Mouse (Mus musculus): ENCODE measurements around the gene Mast4.

DNA sequence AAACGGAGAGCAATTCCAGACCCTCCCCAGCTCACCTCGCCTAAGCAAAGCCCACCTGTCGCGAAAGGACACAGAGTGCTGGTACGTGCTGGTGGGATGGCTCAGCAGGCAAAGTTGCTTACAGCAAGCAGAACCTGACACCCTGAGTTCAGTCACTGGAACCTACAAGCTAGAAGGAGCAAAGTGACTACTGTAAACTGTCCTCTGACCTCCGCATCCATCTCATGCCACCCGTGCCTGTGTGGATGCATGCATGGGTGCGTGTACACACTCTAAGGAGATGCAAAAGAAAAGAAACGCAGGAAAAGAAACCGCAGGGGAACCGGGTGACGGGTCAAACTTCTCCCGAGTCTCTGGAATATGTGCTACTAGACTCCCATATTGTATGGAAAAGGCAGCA lies 444.8 kb downstream of the Mast4 start:
- TF ChIP-seq CTCF (IDR thresholded peaks at IDR 0.05; ENCODE audit: borderline replicate concordance, insufficient read depth, low read length) (no peak), POLR2A (IDR thresholded peaks at IDR 0.05; ENCODE audit: low read depth, low read length) (no peak)
